Mouse (Mus musculus) midbrain, embryonic 13.5 days (tissue): ENCODE data around the gene Cylc2. TPM values are rescaled to one million over a fixed set of nuclear protein-coding genes. Genes with fewer than 3 reads are reported as not detected.

Experiments
- ATAC-seq: fragments of 200-750 bp; cut with Nextera tagmentation; 2 replicates; pipeline ENCODE4 v1.8.0; 2017; ENCODE audit warnings: mild to moderate bottlenecking, moderate TSS enrichment, moderate library complexity
- H3K27ac ChIP-seq: fragments of 300-500 bp; sonication (generic); 2 replicates; pipeline ENCODE4 v1.5.1; 2015; ENCODE audit warnings: inconsistent platforms, mild to moderate bottlenecking, moderate library complexity
- H3K27me3 ChIP-seq: fragments of 300-500 bp; sonication (generic); 2 replicates; pipeline ENCODE4 v1.6.1; 2015; ENCODE audit warnings: mild to moderate bottlenecking, inconsistent platforms
- H3K36me3 ChIP-seq: fragments of 300-500 bp; sonication (generic); 2 replicates; pipeline ENCODE4 v1.6.1; 2015; ENCODE audit warnings: mild to moderate bottlenecking, inconsistent platforms
- H3K4me1 ChIP-seq: fragments of 300-500 bp; sonication (generic); replicated peaks from 2 replicates; pipeline ENCODE4 v1.6.1; 2015; ENCODE audit warnings: inconsistent platforms
- H3K4me2 ChIP-seq: fragments of 300-500 bp; sonication (generic); replicated peaks from 2 replicates; pipeline ENCODE4 v1.6.1; 2015; ENCODE audit warnings: moderate library complexity, mild to moderate bottlenecking, inconsistent platforms
- H3K4me3 ChIP-seq: fragments of 300-500 bp; sonication (generic); replicated peaks from 2 replicates; pipeline ENCODE4 v1.5.1; 2015; ENCODE audit warnings: mild to moderate bottlenecking, inconsistent platforms
- H3K9ac ChIP-seq: fragments of 300-500 bp; sonication (generic); replicated peaks from 2 replicates; pipeline ENCODE4 v1.6.1; 2015; ENCODE audit warnings: mild to moderate bottlenecking, inconsistent platforms
- H3K9me3 ChIP-seq: fragments of 300-500 bp; sonication (generic); 2 replicates; pipeline ENCODE4 v1.6.1; 2016; ENCODE audit warnings: mild to moderate bottlenecking, inconsistent platforms
- WGBS: fragments of 180-500 bp; shearing (Covaris S2); methylation state at CpG from one replicate; pipeline ENCODE4 v1.1.7; 2015; 5-methylcytosine and 5-hydroxymethylcytosine counted together
- polyA plus RNA-seq: library from polyadenylated mRNA; unstranded; fragments of >200 nt; fragmentation: Nextera tagmentation; extraction: Ambion mirVana; gene quantifications from 2 replicates; pipeline ENCODE4 v1.2.1, GENCODE M21; 2015

Cylc2 gene
- not detected in 2 replicates for polyA plus RNA-seq

- WGBS = 84% methylated on average over 1 of the region's 1 CpGs
Measured at GRCm38 (mm10) chr4:51216378-51216777, at the start of gene Cylc2. TSS of gene Cylc2 (plus strand) at chr4:51216678.

More at GRCm38 (mm10) chr4:51216378-51216777, at the start of gene Cylc2:
- H3K27me3 ChIP-seq = no peaks in the 10 kb centered on the region
- H3K27ac ChIP-seq = no peak within 1 kb of the TSS
- no peaks in the 10 kb centered on the region for H3K36me3 ChIP-seq
- H3K9me3 ChIP-seq = no peaks in the 10 kb centered on the region
- H3K4me1 ChIP-seq = no peaks in the 10 kb centered on the region
- no peak within 1 kb of the TSS for H3K4me2 ChIP-seq
- ATAC-seq = no peak
- no peak within 1 kb of the TSS for H3K4me3 ChIP-seq
- H3K9ac ChIP-seq = no peak within 1 kb of the TSS
